Mouse (Mus musculus) retina, postnatal 1 day (tissue): ENCODE data around the gene Fam129a.
"Not testable (repeated sequence)": the region's sequence is repeated elsewhere in the genome, so short reads cannot be mapped to it uniquely, and the experiment has no call there.

Source experiments
- DNase-seq: peaks from one replicate; pipeline ENCODE4 v3.0.0-alpha.2; 2012

Gene Fam129a

GRCm38 (mm10) chr1:151670006-151670591 is 99.1 kb downstream of the Fam129a start:
- no peak for DNase-seq

DNA sequence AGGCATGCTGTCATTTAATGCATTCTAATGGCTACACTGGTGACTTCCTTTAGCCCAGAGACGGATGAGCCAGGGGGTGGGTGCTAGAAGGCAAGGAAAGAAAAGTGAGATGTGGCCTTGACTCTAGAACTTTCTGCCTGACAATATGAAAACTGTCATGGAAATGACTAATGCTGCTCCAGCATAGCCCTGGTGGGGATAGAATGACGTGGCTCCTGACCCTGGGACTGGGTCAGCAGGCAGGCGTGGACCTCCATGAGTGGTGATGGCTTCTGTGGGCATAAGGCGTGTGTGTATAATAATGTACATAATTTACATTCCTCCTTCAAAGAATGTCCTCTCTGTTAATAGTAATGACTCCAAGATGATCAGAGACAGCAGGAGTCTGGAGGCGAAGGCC is 104.7 kb downstream of the Fam129a start:
- DNase-seq: no peak

GRCm38 (mm10) chr1:151677185-151677809 is 106.3 kb downstream of the Fam129a start:
- no peak for DNase-seq

GRCm38 (mm10) chr1:151677975-151678374 is 107.0 kb downstream of the Fam129a start:
- DNase-seq: no peak

GRCm38 (mm10) chr1:151679153-151679552 is 108.2 kb downstream of the Fam129a start:
- no peak for DNase-seq

DNA sequence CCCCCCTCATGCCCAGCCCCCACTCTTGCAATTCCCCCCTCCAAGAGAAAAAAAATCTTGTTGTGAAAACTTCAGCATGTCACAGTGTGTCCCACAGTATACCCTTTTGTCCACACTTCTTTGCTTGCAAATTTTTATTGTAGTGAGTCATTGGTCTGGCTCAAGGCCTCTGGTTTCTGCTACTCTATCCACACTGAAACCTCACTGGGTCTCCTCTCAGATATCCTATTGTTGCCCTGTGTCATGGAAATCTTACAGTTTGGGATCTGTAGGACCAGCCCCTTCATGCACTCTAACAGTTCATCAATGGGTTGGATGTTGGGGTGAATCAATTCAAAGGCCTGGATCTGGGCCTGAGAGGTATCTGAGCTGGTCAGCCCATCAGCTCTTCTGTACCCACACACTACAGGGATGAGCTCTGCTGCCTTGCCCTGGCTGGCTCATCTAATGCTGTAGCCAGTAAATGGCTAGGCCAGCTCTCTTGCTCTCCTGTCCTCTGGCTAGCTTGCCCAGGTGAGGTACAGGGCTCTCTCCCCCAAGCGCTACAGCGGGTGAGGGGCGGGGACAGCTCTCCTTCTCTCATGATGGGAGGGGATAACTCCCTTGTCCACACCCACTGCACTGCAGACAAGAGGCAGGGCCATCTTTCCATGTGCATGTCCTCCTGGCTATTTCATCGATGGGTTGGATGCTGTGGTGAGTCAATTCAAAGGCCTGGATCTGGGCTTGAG is 109.1 kb downstream of the Fam129a start:
- DNase-seq: no peak

DNA sequence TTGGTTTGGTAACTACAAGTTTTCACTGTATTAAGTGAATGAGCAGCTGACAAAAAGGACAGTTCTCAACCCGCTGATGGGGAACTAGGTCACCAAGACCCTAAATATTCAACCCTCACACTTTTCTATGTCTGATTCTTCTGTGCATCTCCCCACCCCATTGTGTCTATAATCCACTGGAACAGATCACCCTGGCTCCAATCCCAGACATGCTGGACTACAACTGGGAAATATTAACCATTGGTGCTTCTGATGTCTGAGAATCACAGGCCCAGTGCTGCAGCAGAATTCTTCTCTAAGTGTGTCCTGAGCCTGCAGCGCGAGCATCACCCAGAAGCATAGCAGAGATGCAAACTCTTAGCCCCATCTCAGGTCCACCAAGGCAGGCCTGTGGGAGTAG is 110.0 kb downstream of the Fam129a start:
- no peak for DNase-seq

GRCm38 (mm10) chr1:151682896-151683295 is 111.9 kb downstream of the Fam129a start:
- no peak for DNase-seq

GRCm38 (mm10) chr1:151684451-151684892 is 113.5 kb downstream of the Fam129a start:
- no peak for DNase-seq

DNA sequence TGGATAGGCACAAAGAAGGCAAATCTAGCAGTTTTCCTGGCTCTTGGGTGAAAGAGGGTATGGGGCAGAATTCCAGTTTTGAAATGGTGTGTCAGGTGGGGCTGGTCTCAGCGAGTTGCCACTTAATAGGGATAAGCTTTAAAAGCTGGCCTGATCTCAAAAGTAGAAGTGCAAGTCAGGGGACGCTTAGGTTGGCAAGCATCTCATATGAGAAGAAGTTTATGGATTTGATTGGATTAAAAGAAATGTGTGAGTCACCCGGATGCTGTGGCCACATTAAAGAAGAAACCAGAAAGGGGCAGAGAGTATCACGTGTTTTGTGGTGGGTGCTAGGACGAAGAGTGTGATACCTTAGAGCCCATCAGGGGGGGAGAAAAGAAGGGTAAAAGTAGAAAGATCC is 114.0 kb downstream of the Fam129a start:
- DNase-seq: no peak

- peak; percentile 43 for DNase-seq
Observed at GRCm38 (mm10) chr1:151685666-151686309, 114.8 kb downstream of the Fam129a start.

- DNase-seq: no peak
Observed at GRCm38 (mm10) chr1:151686696-151687095, 115.7 kb downstream of the Fam129a start.

GRCm38 (mm10) chr1:151689032-151689431 is 118.0 kb downstream of the Fam129a start:
- DNase-seq: no peak

GRCm38 (mm10) chr1:151689561-151689960 is 118.6 kb downstream of the Fam129a start:
- DNase-seq: no peak

DNA sequence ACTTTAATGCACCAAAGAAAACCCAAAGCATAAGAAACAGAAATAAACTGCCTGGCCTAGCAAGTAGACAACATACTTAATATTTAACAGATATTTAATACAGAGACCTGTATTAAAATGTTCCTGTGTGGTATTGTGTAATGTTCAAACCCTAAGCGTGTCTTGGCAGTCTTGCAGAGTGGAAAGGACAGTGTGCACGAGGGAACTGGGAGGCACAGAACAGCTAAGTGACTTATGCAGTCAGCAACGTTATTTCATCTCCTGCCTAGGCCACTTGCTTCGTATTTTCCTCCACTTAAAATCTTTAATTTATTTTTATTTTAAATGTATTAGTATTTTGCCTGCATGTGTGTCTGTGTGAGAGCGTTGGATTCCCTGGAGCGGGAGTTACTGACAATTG is 119.1 kb downstream of the Fam129a start:
- no peak for DNase-seq

DNA sequence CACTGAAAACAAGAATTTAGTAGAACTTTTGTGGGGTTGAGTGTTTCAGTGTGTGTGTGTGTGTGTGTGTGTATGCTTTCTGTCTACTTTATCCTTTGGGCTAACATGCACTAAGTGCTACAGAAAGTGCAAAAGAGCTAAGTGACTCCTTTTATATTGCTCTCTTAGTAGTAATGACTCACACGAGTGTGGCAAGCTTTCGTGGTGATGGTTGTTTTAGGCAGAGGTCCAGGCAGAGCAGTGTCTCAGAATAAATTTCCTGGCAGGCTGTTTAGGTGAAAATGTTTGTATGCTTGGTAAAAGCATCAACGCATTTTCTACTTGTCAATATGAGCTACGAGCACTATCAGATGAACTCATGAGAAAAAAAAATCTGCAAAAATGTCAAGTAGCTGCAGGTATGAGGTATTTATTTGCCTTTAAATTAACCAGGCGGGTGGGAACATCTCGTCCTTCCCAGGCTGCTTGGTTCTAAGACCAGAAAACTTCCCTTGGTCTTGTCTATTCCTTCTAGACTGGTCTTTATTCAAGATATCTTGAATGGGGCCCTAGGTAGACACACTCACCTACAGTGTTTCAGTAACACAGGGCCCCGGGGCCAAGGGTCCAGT is 119.7 kb downstream of the Fam129a start:
- no peak for DNase-seq

- DNase-seq: not testable (repeated sequence)
Observed at GRCm38 (mm10) chr1:151692867-151693266, 121.9 kb downstream of the Fam129a start.

- no peak for DNase-seq
Observed at GRCm38 (mm10) chr1:151696751-151697150, 125.8 kb downstream of the Fam129a start.

DNA sequence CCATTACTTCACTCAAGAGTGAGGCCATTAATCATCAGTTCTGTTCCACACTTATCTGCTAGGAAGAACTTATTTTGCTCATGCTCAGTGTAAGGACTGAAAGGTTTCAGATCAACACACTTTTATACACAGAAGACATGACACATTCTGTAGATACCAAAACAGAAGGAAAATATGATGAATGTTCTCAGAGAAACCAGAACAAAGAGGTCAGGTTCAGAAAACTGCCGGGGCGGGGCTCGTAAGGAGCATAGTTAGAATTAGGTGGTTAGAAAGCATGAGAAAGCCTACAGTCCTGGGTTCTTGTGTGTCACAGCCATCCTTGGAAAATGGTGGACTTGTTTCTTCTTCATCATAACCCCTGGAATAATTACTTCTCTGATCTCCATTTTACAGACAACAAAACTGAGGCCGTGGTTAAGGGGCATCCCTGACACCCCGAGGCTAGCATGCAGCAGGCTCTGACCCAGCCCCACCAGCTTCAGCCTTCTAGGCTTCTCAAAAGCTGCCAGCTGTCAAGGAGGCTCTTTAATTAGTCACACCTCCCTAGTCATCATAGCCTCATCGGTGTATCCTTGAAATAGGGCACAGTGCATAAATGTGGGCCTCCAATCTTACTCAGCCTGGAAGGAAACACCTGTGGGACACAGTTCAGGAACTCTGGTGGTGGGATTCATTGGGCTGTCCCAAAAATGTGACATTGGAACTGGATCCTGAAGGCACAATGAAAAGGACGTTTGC is 127.1 kb downstream of the Fam129a start:
- DNase-seq: no peak

DNA sequence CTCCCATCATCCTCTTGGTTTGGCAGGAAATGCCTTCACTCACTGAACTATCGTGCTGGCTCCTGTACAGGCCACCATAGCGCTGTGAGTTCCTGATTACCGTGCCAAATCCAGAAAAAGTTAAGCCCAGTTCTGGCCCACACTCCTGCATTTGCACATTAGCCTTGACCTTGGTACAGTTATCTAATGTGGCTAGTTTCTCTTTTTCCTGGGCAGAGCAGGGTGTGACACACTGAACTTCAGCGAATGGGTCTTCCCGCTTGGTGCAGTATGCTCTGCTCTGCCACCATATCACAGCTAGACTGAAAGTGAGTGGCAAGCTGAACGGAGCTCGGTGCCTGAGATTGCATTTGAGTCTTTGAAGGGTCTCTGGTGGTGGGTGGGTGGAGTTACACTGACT is 128.4 kb downstream of the Fam129a start:
- no peak for DNase-seq

DNA sequence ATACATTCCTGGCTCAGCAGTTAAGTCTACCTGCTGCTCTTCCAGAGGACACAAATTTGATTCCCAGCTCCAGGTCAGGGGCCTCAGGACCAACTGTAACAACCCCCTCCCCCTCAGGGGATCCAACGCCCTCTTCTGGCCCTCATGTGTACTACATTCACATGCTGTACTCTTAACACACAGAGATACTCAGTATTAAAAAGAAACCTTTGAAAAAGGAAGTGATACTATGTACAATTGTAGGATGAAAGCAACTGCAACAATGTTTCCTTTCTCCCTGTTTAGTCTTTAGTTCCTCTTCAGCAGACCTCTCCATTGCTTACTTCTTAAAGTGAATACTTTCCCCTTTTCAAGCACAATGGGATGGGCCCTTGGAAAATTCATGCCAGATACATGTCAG is 131.8 kb downstream of the Fam129a start:
- DNase-seq: no peak

DNA sequence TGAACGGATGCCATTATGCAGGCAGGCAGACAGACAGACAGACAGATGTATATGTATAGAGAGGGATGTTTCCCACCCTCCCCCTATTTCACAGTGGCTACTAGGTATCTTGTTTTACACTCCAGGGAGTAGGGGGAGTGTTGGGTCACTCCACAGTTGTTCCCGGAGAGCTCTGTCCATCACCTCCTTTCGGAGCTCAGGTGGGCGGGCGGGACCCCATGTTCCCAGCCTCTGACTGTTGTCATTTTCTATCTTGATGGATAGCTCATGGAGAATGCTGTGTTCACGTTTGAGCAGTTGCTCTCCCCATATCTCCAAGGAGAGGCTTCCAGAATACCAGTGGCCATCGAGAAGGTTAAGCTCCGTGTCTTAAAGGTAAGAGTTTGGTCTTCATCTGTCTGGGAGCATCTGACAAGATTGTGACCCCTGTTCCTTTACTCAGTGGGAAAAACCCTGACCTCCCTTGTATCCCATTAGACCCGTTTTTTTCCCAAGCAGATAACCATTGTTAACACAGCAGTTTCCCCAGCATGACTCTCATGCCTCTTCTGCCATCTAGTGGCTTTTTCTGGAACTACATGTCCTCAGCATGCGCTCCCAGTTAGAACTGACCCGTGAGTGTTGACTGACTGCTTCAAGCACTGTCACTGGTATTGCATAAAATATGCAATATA is 134.9 kb downstream of the Fam129a start:
- peak; percentile 87 for DNase-seq
